In the genomic region with DNA sequence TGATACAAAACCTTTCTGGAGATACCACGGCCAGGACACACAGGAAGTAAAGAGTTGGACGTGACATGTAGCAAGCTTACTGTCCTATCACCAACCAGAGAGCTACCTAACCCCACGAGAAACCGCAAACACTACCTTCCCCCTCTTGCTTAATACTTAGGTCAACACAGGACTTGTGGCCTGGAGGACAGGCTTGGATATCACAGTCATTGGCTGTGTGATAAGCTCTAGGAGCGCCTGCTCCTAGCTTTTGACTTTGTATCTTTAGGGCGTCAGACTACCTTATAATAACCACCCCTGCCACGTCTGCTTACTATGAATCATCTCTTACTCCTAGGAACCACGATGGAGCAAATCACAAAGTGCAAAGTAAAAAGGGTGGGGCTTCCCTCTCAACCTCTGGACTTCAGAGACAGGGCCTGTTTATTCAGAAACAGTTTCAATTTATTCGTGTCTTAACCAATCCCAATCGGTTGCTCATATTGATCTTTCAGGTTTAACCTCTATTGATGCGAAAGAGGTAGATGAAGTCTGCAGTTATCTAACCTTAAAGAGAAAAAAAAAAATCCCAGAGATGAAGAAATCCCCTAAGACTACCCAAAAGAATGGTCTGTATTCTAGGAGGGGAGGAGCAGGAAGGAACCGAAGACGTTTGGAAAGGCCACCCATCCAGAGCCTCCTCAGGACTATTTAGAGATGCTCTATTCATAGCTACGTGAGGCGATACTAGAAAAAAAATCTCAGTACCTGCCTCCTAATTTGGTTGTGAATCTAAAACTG, we compare ENCODE assay signal across 18 mouse cellular contexts. TPM values are rescaled to one million over a fixed set of nuclear protein-coding genes. Genes with fewer than 3 reads are reported as not detected.
A peak's percentile ranks its signal among the peaks of the same experiment; 100 is the strongest.
DNase-seq lines count a peak whose midpoint lies in the region; ATAC-seq and TF ChIP-seq lines count a peak whose summit lies in the region.
"Had no signal": no experiment of that assay in that cellular context is flagged by ENCODE, and none has a peak within 500 bp of the region (broad histone marks: within the 10 kb centered on the region; RNA-seq: fewer than 3 reads in every experiment).

No protein-coding gene starts in this region.

- H3K4me1 ChIP-seq in intestine, postnatal 0 days (replicated peaks; ENCODE audit: control insufficient read depth, insufficient read depth, low read length), result peaks cover 7% of the 10 kb centered on the region; the same call in 1 of the 2 replicates
- H3K4me1 ChIP-seq in stomach, postnatal 0 days (replicated peaks; ENCODE audit: control insufficient read depth, insufficient read depth), result no peaks in the 10 kb centered on the region
- no peaks in the 10 kb centered on the region for H3K4me1 ChIP-seq in forebrain, embryonic 11.5 days (replicated peaks; ENCODE audit: control insufficient read depth, insufficient read depth, low read length)
- H3K4me1 ChIP-seq: hindbrain, embryonic 13.5 days; limb, embryonic 12.5 days had no signal

- H3K36me3 ChIP-seq in intestine, postnatal 0 days (ENCODE audit: control insufficient read depth, insufficient read depth), result no peaks in the 10 kb centered on the region
- no peaks in the 10 kb centered on the region for H3K36me3 ChIP-seq in stomach, postnatal 0 days (ENCODE audit: control insufficient read depth, insufficient read depth, low read length)
- H3K36me3 ChIP-seq in forebrain, embryonic 11.5 days (ENCODE audit: control insufficient read depth, insufficient read depth, low read length), result no peaks in the 10 kb centered on the region

- peak overlapping the region; percentile 25; the same call in 1 of the 2 replicates for H3K4me2 ChIP-seq in intestine, postnatal 0 days (replicated peaks; ENCODE audit: low read depth)
- no peak overlapping the region for H3K4me2 ChIP-seq in stomach, postnatal 0 days (replicated peaks; ENCODE audit: low read depth)
- no peak overlapping the region for H3K4me2 ChIP-seq in forebrain, embryonic 11.5 days (ENCODE audit: low read depth, low read length, severe bottlenecking)
- H3K4me2 ChIP-seq: hindbrain, embryonic 13.5 days; limb, embryonic 12.5 days had no signal

- WGBS in intestine, postnatal 0 days, result 48% methylated on average over 15 of the region's 15 CpGs
- WGBS in stomach, postnatal 0 days, result 70% methylated on average over 15 of the region's 15 CpGs
- 93% methylated on average over 15 of the region's 15 CpGs for WGBS in forebrain, embryonic 11.5 days

- ATAC-seq in intestine, postnatal 0 days, result peak; percentile 97
- ATAC-seq in megakaryocyte, adult 5-6 weeks (ENCODE audit: poor library complexity, severe bottlenecking), result peak; percentile 84
- ATAC-seq in stomach, postnatal 0 days (ENCODE audit: low FRiP score, low TSS enrichment), result peak; percentile 92
- no peak for ATAC-seq in forebrain, embryonic 11.5 days (replicated peaks; ENCODE audit: low FRiP score)

- H3K27me3 ChIP-seq in intestine, postnatal 0 days (replicated peaks; ENCODE audit: control insufficient read depth, insufficient read depth, low read length), result no peaks in the 10 kb centered on the region
- no peaks in the 10 kb centered on the region for H3K27me3 ChIP-seq in stomach, postnatal 0 days (ENCODE audit: control insufficient read depth, insufficient read depth, low read length)
- H3K27me3 ChIP-seq in forebrain, embryonic 11.5 days (ENCODE audit: control insufficient read depth, insufficient read depth, low read length), result no peaks in the 10 kb centered on the region
- H3K27me3 ChIP-seq: hindbrain, embryonic 13.5 days; limb, embryonic 12.5 days; megakaryocyte, embryonic 14.5 days had no signal

- no peak overlapping the region for H3K9ac ChIP-seq in intestine, postnatal 0 days (ENCODE audit: low read depth, low read length)
- H3K9ac ChIP-seq in stomach, postnatal 0 days (ENCODE audit: low read length), result no peak overlapping the region
- H3K9ac ChIP-seq in forebrain, embryonic 11.5 days (ENCODE audit: low read length), result no peak overlapping the region
- H3K9ac ChIP-seq: hindbrain, embryonic 13.5 days; limb, embryonic 12.5 days had no signal

- no peak for TF ChIP-seq EP300 in stomach, postnatal 0 days (optimal IDR thresholded peaks at IDR 0.05)

- H3K4me3 ChIP-seq in gastrocnemius, adult 2 months, result no peak overlapping the region
- H3K4me3 ChIP-seq in intestine, postnatal 0 days (ENCODE audit: low read depth, low read length), result no peak overlapping the region
- no peak overlapping the region for H3K4me3 ChIP-seq in stomach, postnatal 0 days (ENCODE audit: low read depth, low read length)
- H3K4me3 ChIP-seq in forebrain, embryonic 11.5 days (ENCODE audit: low read depth, low read length), result no peak overlapping the region
- H3K4me3 ChIP-seq: hindbrain, embryonic 13.5 days; limb, embryonic 12.5 days; megakaryocyte, embryonic 14.5 days had no signal

- no peaks in the 10 kb centered on the region for H3K9me3 ChIP-seq in intestine, postnatal 0 days (ENCODE audit: control insufficient read depth)
- H3K9me3 ChIP-seq in stomach, postnatal 0 days (ENCODE audit: control insufficient read depth, low read length), result no peaks in the 10 kb centered on the region
- no peaks in the 10 kb centered on the region for H3K9me3 ChIP-seq in forebrain, embryonic 11.5 days (ENCODE audit: control insufficient read depth, low read length)
- H3K9me3 ChIP-seq: hindbrain, embryonic 13.5 days; limb, embryonic 12.5 days; megakaryocyte, embryonic 14.5 days had no signal

- no peak for TF ChIP-seq CTCF in gastrocnemius, adult 2 months (IDR thresholded peaks at IDR 0.05)
- TF ChIP-seq CTCF in intestine, postnatal 0 days (IDR thresholded peaks at IDR 0.05; ENCODE audit: low read depth), result no peak
- TF ChIP-seq CTCF in stomach, postnatal 0 days (IDR thresholded peaks at IDR 0.05; ENCODE audit: low read depth), result no peak

- intact Hi-C loops in gastrocnemius, adult 2 months (cut with DNase I), result no loop called here

- peak overlapping the region; percentile 70 for H3K27ac ChIP-seq in gastrocnemius, adult 2 months
- H3K27ac ChIP-seq in intestine, postnatal 0 days (ENCODE audit: low read depth, low read length), result peak overlapping the region; percentile 84
- H3K27ac ChIP-seq in stomach, postnatal 0 days (replicated peaks), result no peak overlapping the region
- H3K27ac ChIP-seq in forebrain, embryonic 11.5 days (ENCODE audit: low read depth, low read length), result no peak overlapping the region
- H3K27ac ChIP-seq: hindbrain, embryonic 13.5 days; limb, embryonic 12.5 days had no signal

- DNase-seq in gastrocnemius, adult 2 months, result no peak
- no peak for DNase-seq in gastrocnemius, adult 8-10 months (ENCODE audit: low spot score in 2 of 2)
- no peak for DNase-seq in stomach, postnatal 0 days (ENCODE audit: low spot score)
- no peak for DNase-seq in layer of hippocampus, postnatal 25 days (ENCODE audit: extremely low spot score in 1 of 2, low spot score in 1 of 2)
- DNase-seq in adrenal gland, postnatal 36 days, result no peak
- no peak for DNase-seq in forebrain, embryonic 11.5 days (ENCODE audit: low spot score)
- DNase-seq: adrenal gland, postnatal 10 days; cerebellum, adult 18-20 months; gastrocnemius, postnatal 14 days; kidney, adult 18-20 months; kidney, postnatal 14 days; right cerebral cortex, postnatal 14 days; thymus, adult 2 months had no signal

RNA-seq across cellular contexts. Expression of a gene that starts 16.1 kb away (rescaled TPM):
- 10 to 100 TPM; 16.3 to 24.0 TPM for total RNA-seq in gastrocnemius, adult 2 months (2021)
- total RNA-seq in gastrocnemius, adult 8-10 months (2022), result 10 to 100 TPM; 18.4 to 23.3 (median 20.8) TPM
- polyA plus RNA-seq in intestine, postnatal 0 days (2015; fragmentation: Nextera tagmentation; extraction: Ambion mirVana), result 58.7 and 59.9 TPM in 2 replicates
- 11.6 and 16.4 TPM in 2 replicates for total RNA-seq in megakaryocyte, adult 5-6 weeks (2015)
- 27.0 and 34.0 TPM in 2 replicates for total RNA-seq in megakaryocyte, adult 5-6 weeks (2017)
- 94.8 and 99.4 TPM in 2 replicates for polyA plus RNA-seq in stomach, postnatal 0 days (2015; fragmentation: Nextera tagmentation; extraction: Ambion mirVana)
- total RNA-seq in layer of hippocampus, postnatal 25 days (2021), result 10 to 100 TPM; 61.4 to 67.7 TPM
- 10 to 100 TPM; 45.8 to 51.6 TPM for total RNA-seq in adrenal gland, postnatal 36 days (2021)
- 34.2 and 35.1 TPM in 2 replicates for polyA plus RNA-seq in forebrain, embryonic 11.5 days (2014; fragmentation: Nextera tagmentation; extraction: Ambion mirVana)

RNA-seq across cellular contexts. Expression of a gene that starts 51.9 kb away (rescaled TPM):
- 1 to 10 TPM; 1.4 to 7.8 TPM for total RNA-seq in gastrocnemius, adult 2 months (2021)
- total RNA-seq in gastrocnemius, adult 8-10 months (2022), result 1 to 10 TPM; 2.2 to 3.8 (median 3.2) TPM
- 0.07 and 0.08 TPM in 2 replicates for polyA plus RNA-seq in intestine, postnatal 0 days (2015; fragmentation: Nextera tagmentation; extraction: Ambion mirVana)
- not detected in 2 replicates for total RNA-seq in megakaryocyte, adult 5-6 weeks (2015)
- total RNA-seq in megakaryocyte, adult 5-6 weeks (2017), result not detected in 2 replicates
- polyA plus RNA-seq in stomach, postnatal 0 days (2015; fragmentation: Nextera tagmentation; extraction: Ambion mirVana), result 4.5 and 8.1 TPM in 2 replicates
- under 1 TPM; 0.75 to 0.96 TPM for total RNA-seq in layer of hippocampus, postnatal 25 days (2021)
- total RNA-seq in adrenal gland, postnatal 36 days (2021), result under 1 TPM in 1 of 2 experiments, not detected in 1; 0.16 TPM
- polyA plus RNA-seq in forebrain, embryonic 11.5 days (2014; fragmentation: Nextera tagmentation; extraction: Ambion mirVana), result 0.27 TPM in 2 replicates

Comparison
In these comparisons a context has a peak if more than half of its experiments do, and no peak if none do; other contexts are left out.
1. H3K27ac ChIP-seq: peak in gastrocnemius, adult 2 months (single experiment) and intestine, postnatal 0 days (single experiment); none in stomach, postnatal 0 days (single experiment) and forebrain, embryonic 11.5 days (single experiment).